Mouse (Mus musculus) frontal cortex, postnatal 14 days (tissue): ENCODE results near the gene Epn3.

Source experiments
- DNase-seq, 2 experiments: peaks; one replicate each; pipeline ENCODE4 v3.0.0; 2022; ENCODE audit warnings: low spot score in 2 of 2

The Epn3 gene

DNA sequence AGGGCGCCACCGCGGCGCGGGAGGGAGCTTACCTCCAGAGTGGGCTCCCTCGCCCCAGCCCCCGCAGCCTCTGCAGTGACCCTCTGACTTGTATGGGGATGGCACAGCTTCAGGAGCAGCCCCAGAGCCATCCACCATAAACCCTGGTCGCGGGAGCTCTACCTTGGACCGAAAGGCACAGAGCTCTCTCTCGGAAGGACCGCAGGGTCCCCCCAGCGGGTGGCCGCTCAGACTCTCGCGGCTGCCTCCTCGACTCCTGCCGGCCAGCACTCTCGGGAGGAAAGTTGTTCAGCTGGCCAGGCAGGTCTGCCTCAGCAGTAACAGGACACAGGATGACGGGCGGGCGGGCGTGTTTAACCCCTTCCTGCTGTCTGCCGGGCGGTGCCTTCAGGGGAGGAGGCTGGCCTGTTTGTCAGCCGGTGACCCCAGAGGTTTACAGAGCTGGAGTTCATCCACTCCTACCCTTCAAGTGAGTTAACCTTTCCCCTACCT lies at the start of gene Epn3:
Gene Epn3 (minus strand): TSS at position 314 of the 492 bp plus-strand sequence.
- no peak for DNase-seq

DNA sequence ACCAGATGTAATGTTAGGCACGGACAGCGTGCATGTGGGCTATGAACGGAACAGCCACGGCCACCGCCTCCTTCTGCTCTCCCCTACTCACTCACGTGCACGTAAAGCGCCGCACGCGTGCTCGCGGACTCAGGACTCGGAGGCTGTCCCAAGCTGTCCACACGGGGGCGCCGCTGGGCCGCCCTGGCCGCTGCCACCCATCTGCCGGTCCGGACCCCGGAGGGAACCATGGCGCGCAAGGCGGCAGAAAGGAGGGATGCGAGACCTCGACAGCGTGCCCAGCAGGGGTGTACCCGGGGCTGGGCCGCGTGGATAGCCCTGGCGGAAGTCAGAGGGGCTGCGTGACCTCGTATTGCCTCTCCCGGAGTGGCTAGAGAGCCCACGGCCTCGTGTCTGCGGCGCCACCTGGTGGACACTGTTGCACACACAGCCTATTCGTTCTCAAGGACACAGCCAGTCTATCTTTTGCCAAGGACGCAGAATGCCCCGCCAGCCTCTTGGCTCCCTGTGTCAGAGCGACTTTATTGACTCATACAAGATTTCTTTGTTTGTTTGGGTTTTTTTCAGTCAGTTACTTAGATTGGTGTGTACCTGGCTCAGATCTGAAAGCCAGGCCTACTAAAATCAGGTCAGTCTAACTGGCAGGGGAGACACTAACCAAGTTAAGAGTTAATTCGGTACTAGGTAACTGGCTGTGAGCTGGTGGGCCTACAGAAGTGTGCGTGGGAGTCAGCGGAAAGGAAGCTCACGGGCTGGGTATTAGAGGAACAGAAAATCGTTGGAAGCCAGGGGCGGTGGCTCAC lies 49.3 kb upstream of the Epn3 start, which contains the start of gene Rsad1:
Gene Rsad1 (minus strand): TSS at position 368 of the 803 bp plus-strand sequence.
- peak; percentile 91 to 95 for DNase-seq

GRCm38 (mm10) chr11:94548041-94548784 lies 48.4 kb upstream of the Epn3 start:
- DNase-seq, result peak; percentile 40 to 50

DNA sequence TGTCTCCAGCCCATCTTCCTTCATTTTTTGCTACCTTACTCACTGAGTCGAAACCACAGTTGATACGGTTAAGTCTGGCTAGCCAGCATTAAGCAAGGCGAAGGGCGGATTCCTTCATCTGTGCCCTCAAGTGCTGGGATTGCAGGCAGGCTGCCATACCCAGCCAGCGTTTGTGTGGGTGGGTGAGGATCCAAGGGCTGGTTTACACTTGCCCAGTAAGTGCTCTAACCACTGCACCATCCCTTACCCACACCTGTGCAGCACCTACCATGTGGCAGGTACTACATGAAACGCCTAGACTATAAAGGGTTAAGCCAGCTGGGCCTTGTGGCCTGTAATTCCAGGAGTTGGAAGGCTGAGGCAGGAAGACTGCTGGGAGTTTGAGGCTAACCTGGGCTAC lies 47.5 kb upstream of the Epn3 start:
- no peak for DNase-seq

GRCm38 (mm10) chr11:94546381-94546780 lies 46.6 kb upstream of the Epn3 start:
- no peak for DNase-seq

- DNase-seq, result no peak
Observed at GRCm38 (mm10) chr11:94544422-94544821, 44.6 kb upstream of the Epn3 start.

- peak; percentile 85 to 89 for DNase-seq
Observed at GRCm38 (mm10) chr11:94543932-94544331, 44.2 kb upstream of the Epn3 start.

DNA sequence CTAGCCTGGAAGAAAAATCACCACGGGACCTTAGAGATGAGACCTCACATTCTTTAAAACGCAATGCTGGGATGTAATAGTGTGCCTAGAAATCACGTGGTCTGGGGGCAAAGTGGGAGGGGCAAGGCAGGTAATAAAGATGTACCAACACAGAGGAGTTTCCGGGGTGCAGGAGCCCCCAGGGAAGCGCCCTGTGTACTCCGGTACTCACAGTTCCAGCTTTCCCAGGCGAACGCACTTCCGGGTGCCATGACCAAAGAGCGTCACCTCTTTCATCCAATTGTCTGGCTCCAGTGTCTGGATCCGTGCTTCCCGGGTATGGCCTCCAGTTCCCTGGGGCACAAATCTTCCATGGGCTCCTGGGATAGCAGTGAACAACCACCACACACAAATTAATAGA lies 43.6 kb upstream of the Epn3 start:
- DNase-seq, result no peak

GRCm38 (mm10) chr11:94542400-94542799 lies 42.6 kb upstream of the Epn3 start:
- no peak for DNase-seq

DNA sequence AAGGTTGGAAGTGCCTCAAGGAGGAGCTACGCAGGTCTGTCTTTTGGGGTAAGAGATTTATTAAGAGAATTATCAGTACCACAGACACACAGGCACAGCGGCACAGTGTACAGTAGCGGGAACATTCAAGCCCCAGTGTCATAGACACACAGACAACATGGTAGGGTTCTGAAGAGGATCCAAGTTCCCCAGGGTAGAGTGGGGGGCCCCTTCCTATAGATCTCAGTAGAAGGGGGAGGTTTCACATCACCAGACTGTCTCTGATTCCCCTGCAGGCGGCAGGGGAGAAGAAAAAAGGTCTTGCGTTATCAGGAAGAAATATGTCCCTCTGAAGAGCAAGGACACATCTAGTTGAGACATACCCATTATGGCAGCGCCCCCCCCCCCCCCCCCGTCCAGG lies 40.0 kb upstream of the Epn3 start:
- no peak for DNase-seq

DNA sequence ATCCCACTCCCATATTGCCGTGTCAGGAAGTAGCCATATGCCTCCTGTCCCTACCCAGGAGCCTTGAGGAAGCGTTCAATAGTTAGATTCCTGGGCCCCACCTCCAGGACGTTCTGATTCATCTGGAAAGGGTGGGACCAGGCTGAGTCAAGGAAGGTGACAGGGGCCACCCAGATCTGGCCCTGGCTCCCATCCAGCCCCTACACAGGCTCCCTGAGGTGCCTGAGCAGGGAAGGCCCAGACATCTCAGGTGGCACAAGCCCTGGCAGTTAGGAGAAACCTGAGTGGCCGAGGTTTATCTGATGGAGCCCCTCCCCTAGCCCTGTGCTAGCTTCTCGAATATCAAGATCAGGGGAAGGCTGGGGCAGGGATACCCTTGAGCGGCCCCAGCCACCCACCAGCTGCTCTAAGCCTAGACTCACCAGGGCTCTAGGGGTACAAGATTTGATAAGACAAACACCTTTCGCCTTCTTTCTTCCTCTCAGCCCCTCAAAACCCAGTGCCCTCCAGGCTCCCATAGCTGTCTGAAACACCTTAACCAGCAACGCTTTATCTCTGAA lies 39.0 kb upstream of the Epn3 start:
- no peak for DNase-seq

DNA sequence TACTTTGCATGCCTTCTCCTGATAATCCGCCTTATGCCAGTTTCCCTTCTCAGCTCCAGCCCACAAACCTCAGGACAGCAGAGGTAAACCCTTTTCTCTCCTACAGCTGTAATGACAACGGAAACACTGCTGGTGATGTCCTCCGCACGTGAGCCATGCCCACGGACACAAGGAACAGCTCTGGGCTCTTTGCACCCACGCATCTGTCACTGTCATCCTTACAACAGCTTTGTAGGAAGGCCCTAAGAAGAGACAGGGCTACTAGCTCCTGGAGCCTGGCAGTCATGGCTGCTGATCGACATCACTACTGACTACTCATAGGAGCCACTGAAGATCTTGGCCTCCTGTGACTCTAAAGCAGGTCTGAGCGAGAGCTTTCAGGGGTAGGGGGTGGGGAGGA lies 33.4 kb upstream of the Epn3 start:
- no peak for DNase-seq

DNA sequence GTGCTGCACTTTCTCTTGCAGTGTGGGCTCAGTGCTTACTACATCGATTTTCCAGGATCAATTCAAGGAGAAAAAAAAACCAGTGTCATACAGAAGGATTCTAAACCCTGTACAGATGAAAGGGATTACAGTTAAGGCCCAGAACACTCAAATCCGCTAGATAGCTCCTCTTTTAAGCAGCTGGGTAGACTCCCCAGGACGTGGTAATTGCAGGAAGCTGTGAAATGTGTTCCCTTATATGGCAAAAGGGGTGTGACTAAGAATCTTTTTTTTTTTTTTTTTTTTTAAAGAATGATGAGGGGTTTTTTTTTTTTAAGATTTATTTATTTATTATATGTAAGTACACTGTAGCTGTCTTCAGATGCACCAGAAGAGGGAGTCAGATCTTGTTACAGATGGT lies 29.1 kb upstream of the Epn3 start:
- no peak for DNase-seq

DNA sequence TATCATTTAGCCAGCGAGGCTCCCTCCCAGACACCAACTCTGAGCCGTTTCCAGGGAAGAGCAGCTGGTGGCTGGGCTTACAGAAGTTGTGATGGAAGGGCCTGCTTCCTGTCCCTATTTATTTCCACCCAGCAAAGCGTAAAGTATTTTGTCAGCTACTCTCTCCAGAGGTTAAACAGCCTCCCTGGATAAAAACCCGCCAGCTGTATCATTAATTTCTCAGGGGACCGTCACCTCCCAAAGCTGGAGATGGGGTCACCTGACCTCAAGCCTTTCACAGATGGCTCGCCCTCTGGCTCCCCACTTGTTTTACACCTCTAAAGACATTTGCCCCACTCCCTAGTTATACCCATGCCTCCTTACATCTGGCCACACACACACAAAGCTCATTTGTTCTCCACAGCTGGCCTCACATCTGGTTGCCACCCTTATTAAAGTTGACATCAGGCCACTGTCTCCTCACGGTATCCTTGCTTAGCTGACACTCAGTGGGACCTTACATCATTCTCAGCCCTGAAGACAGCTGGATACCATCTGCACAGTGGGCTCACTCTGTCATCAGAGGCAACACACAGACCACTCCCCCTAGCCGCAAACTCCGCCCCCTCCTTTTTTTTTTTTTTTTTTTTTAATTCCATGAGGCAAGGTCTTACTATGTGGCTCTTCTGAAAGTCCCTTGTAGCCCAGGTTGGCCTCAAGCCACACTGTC lies 26.6 kb upstream of the Epn3 start:
- DNase-seq, result no peak

GRCm38 (mm10) chr11:94521219-94521843 lies 21.6 kb upstream of the Epn3 start, which contains the start of gene Mycbpap:
Mycbpap (minus strand) TSS chr11:94521742.
- peak in 1 of 2 experiments; percentile 39 for DNase-seq

- DNase-seq, result no peak
Observed at GRCm38 (mm10) chr11:94513452-94513851, 13.7 kb upstream of the Epn3 start.

- DNase-seq, result no peak
Observed at GRCm38 (mm10) chr11:94508976-94509375, 9.2 kb upstream of the Epn3 start.

GRCm38 (mm10) chr11:94501482-94501881 lies 1.7 kb upstream of the Epn3 start:
- DNase-seq, result no peak

- DNase-seq, result no peak
Observed at GRCm38 (mm10) chr11:94500362-94500761, 588 bp upstream of the Epn3 start.

DNA sequence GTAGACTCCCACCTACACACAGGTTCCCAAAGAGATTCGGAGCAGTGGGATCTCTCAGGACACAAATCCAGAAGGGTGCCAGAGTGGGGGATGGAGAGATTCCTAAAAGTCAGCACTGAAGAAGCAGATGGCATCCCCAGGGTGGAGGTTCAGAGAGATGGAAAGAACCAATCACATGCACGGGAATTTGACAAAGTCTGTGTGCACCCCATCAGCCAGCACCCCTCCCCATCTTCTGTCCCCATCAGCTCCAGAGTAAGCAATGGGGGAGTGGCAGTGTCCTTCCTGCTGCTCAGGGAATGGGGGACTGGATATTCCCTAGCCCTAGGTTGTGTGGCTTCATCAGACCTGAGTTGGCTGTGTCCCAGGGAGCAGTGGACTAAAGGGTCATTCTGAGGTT lies 739 bp downstream of the Epn3 start:
- DNase-seq, result no peak
